Mouse (Mus musculus): Measurements from ENCODE around the gene Man2a1. TPM values are rescaled to one million over a fixed set of nuclear protein-coding genes. Genes with fewer than 3 reads are reported as not detected.
A peak's percentile ranks its signal among the peaks of the same experiment; 100 is the strongest.

Man2a1 gene
- total RNA-seq, 2 experiments from 2014 or later = 87.4 to 125 TPM

DNA sequence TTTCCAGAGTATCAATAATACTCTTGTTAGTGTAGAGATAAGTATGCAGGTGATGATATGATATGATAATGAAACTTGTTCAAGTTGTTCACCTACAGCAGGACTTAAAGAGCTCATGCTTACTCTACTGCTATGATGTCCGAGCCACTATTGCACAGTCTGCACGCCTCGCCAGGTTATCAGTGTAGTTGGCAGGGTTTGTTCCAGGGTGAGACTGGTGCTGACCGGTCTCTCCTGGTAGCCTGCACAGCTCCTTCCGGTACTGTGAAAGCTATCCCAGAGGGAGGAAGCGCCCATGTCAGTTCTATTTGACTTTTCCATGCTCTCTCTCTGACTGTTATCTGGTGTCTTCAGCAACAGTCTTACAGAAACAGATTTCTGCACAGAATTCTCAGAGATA is 107.0 kb downstream of the Man2a1 start:
- DNase-seq = peak; percentile 10

GRCm38 (mm10) chr17:64716318-64716717 is 115.8 kb downstream of the Man2a1 start:
- peak; percentile 53 for DNase-seq

DNA sequence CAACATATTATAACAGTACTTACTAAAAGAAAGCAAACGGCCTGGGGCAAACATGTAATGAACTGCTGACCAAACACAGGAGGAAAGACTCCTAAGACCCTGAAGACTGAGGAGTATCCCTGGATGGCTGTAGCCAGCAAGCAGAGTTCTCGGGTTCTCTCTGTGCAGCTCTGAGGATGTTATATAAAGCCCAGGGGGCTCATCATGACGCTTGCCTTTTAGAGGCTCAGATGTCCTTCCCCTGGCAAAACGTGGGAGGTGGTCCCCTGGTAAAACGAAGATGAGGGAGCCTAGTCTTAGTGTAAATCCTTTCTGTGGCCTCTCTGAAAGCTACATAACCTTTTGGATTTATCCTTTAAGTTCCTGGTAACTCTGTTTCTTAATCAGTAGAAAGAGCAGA is 119.2 kb downstream of the Man2a1 start:
- DNase-seq = no peak

GRCm38 (mm10) chr17:64721112-64721511 is 120.6 kb downstream of the Man2a1 start:
- no peak for DNase-seq

GRCm38 (mm10) chr17:64723162-64723561 is 122.6 kb downstream of the Man2a1 start:
- no peak for DNase-seq

- no peak for DNase-seq
Measured at GRCm38 (mm10) chr17:64725214-64725613, 124.7 kb downstream of the Man2a1 start.

DNA sequence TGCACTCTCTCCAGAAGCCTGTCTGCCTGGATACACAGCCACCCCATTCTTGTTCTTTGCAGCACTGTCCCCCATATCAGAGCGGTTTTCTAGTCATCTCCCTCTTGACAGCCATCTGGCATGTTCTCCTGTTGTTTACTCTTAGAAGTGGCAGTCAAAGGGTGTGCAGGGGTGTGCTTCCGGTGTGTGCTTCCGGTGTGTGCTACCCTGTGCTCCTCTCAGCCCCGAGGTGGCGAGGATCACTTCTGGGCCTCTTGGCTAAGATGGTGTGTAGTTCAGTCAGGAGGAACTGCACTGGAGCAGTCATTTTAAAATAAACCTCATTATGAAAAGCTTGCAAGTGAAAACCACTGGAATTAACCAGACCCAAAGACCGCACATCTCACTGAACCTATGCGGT is 125.5 kb downstream of the Man2a1 start:
- DNase-seq = no peak

GRCm38 (mm10) chr17:64735492-64735891 is 135.0 kb downstream of the Man2a1 start:
- no peak for DNase-seq

DNA sequence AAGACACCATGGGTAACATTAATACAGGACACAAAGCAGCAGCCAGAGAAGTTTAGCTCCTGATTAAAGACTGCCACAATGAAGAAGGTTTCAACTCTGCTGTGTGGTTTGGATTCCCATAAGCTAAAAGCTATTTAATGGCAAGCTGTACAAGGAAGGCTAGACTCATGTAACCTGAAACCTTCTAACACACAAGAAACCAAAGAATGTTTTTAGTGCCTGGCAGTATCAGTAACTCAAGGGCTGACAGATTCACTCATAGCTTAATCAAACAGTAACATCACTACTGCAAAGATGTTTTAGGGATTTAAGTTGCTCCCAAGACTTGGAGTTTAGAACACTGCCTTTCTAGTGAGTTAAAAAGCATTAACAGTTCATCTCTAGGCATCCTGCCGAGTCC is 137.4 kb downstream of the Man2a1 start:
- no peak for DNase-seq

GRCm38 (mm10) chr17:64739129-64739528 is 138.6 kb downstream of the Man2a1 start:
- DNase-seq = no peak

GRCm38 (mm10) chr17:64742715-64743605 is 142.4 kb downstream of the Man2a1 start:
- DNase-seq = no peak

GRCm38 (mm10) chr17:64743606-64744300 is 143.2 kb downstream of the Man2a1 start:
- DNase-seq = peak; percentile 18

DNA sequence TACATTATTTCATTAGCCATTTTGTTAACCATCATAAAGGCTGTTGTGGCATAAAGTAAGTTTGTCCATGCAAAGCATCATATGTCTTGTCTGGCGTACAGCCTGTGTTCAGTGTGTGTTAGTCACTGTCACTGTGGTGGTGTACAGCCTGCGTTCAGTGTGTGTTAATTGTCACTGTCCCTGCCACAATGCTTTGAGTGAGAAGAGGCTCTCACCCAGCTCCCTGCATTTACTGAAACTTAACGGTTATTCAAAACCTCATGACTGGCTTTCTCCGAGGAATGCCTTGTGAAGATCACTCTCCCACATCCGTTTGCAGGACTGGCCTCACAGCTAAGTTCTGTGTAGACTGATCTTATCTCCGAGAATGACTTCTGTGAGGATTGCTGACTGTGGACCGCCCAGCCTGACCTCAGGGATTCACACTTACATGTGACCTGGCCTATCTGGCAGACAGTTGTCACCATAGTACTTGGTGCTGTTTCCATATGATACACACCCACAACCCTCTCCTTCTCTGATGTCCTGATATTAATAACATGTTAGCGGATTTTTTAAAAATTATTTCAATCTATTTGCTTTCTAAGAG is 146.2 kb downstream of the Man2a1 start:
- no peak for DNase-seq

- no peak for DNase-seq
Measured at GRCm38 (mm10) chr17:64747461-64747860, 146.9 kb downstream of the Man2a1 start.

GRCm38 (mm10) chr17:64748131-64748530 is 147.6 kb downstream of the Man2a1 start:
- no peak for DNase-seq

DNA sequence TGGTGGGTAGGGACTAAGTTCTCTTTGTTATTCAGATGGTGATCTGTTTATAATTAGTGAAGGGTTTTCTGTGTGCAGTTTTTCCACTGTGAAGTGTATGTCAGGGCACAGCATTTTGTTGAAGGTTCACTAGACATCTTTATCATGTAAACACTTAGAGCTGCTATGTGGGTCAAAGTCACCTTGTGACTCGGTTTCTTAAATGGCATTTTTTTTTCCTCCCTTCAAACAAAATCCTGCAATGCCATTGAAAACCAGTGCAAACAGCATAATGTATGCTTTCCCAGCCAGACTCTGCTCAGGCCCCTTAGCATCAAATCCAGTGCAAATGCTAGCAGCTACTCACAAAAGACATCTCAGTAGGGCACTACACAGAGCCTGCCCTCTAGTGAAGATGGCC is 148.6 kb downstream of the Man2a1 start:
- DNase-seq = no peak

GRCm38 (mm10) chr17:64751249-64751648 is 150.7 kb downstream of the Man2a1 start:
- DNase-seq = no peak

DNA sequence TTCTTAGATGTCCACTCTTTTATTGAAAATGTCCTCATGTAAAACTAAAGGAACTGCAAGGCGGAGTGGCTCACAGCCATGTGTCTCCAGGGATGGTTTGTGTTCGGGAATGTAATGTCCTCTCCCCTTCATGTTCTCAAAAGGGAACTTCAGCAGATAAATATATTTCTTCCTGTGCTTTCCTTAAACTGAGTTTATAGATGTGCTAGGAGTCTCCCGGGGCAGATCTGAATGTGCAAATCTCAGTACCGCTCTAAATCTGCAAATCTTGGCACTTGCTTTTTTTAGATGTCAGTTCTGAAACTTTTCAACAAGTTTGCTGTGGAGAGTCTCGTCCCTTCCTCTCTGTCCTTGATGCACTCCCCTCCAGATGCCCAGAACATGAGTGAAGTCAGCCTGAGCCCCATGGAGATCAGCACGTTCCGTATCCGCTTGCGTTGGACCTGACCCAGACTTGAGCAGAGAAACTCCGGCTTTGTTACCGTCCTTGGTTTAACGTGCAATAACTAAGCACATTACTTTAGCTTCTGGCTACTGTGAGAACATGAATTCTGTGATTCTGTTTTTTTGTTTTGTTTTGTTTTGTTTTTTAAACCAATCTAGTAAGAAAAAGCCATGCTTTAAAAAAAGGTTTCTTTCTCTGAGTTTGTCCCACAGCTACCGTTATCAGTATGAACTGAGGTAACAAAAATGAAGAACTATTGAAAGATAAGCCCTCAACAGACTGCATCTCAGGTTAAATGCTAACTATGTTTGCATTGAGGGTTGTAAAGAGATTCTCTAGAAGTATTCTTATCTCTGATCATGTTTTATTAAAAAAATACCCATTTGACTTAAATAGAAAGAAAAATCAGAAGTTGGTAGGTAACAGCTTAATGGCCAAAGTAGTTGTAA is 151.8 kb downstream of the Man2a1 start:
- no peak for DNase-seq

GRCm38 (mm10) chr17:64753507-64753906 is 153.0 kb downstream of the Man2a1 start:
- DNase-seq = no peak

GRCm38 (mm10) chr17:64754142-64754863 is 153.8 kb downstream of the Man2a1 start:
- DNase-seq = no peak

DNA sequence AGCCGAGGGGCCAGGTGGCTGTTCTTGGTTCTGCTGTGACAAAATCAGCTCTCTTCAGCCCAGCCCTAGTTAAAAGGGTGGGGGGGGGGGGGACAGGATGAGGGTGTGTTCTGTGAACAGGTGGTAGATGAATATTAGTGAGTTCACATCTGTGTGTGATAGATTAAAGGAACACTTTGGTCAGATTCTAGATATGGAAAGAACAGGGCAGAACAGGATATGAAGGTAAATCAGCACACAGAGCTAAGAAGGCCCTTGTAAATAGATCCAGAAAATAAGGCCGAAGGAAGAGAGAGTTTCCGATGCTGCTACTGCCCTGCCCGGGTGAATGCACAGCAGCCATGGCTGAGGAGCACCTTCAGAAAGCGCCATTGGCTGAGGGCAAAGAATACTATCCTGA is 154.7 kb downstream of the Man2a1 start:
- no peak for DNase-seq
